Mouse (Mus musculus): ENCODE measurements around the gene Kcnk18. TPM values are rescaled to one million over a fixed set of nuclear protein-coding genes. Genes with fewer than 3 reads are reported as not detected.

Kcnk18 gene
- total RNA-seq (2014; fragmentation: Nextera tagmentation): not detected in 2 replicates
- not detected in 2 replicates for total RNA-seq (2017)

GRCm38 (mm10) chr19:59218991-59219390 lies at the start of gene Kcnk18:
Gene Kcnk18 (plus strand): TSS chr19:59219214.
- no peak for ATAC-seq (replicated peaks; ENCODE audit: low FRiP score, low TSS enrichment, poor library complexity, severe bottlenecking)

DNA sequence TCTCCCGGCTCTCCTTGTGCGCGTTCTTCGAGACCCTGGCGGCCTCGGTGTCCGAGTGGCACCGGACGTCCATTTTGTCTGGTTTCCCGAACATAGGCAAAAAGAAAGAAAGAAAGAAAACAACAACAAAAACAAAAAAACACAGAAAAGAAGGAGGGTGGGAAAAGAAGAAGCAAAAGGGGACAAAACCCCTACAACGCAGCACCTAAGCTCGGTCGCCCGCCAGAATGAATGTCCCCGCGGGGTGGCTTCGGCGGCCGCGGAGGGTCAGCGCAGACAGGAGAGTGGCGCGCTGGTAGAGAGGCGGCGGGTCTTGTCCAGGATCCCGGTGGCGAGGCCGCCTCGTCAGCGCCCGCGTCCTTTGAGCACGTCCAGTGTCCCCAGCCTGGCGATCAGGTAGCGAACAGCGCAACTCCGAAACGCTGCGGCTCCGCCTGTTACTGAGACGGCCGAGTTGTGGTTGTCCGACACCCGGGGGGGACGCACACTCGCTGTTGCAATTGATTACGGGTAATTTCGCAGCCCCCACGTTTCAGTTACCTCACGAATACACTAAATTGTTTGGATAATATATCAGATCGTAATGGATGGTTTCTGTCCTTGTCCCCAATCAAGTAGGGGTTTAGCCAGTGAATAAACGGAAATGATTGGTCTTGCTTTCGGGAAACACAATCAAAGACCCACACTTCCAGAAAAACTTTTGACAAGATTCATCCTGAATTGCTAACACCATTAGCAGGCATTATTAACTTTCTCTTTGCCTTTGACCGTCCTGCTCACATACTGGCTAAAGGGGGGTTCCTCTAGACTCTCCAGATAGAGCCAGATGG lies 48.9 kb upstream of the Kcnk18 start, which contains the start of gene Vax1:
Gene Vax1 (minus strand): TSS at position 121 of the 830 bp plus-strand sequence.
- ATAC-seq (replicated peaks; ENCODE audit: low FRiP score, low TSS enrichment, poor library complexity, severe bottlenecking): no peak

- ATAC-seq (replicated peaks; ENCODE audit: low FRiP score, low TSS enrichment, poor library complexity, severe bottlenecking): no peak
Measured at GRCm38 (mm10) chr19:59170766-59171095, 48.3 kb upstream of the Kcnk18 start.

- ATAC-seq (replicated peaks; ENCODE audit: low FRiP score, low TSS enrichment, poor library complexity, severe bottlenecking): no peak
Measured at GRCm38 (mm10) chr19:59171151-59171870, 47.7 kb upstream of the Kcnk18 start.

GRCm38 (mm10) chr19:59171871-59172245 lies 47.2 kb upstream of the Kcnk18 start:
- no peak for ATAC-seq (replicated peaks; ENCODE audit: low FRiP score, low TSS enrichment, poor library complexity, severe bottlenecking)

DNA sequence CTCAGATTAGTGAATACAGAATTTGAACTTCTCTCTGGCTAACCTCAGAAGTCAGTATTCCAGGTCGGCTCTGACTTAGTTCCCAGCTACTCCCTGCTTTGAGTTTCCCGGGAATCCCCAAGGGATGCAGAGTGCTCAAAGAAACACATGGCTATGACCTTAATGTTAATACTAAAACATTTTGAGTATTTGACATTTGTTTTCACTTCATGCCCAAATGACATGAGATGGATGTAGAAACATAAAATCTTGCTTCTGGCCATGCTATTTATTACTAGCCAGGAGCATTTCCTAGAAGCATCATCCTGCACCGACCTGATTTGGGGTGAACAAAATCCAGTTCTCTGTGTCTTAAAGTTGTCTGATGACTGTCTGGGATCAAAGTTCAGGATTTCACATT lies 46.2 kb upstream of the Kcnk18 start:
- no peak for ATAC-seq (replicated peaks; ENCODE audit: low FRiP score, low TSS enrichment, poor library complexity, severe bottlenecking)

- no peak for ATAC-seq (replicated peaks; ENCODE audit: low FRiP score, low TSS enrichment, poor library complexity, severe bottlenecking)
Measured at GRCm38 (mm10) chr19:59173341-59174015, 45.5 kb upstream of the Kcnk18 start.

- no peak for ATAC-seq (replicated peaks; ENCODE audit: low FRiP score, low TSS enrichment, poor library complexity, severe bottlenecking)
Measured at GRCm38 (mm10) chr19:59184000-59184399, 35.0 kb upstream of the Kcnk18 start.

GRCm38 (mm10) chr19:59188981-59189380 lies 30.0 kb upstream of the Kcnk18 start:
- no peak for ATAC-seq (replicated peaks; ENCODE audit: low FRiP score, low TSS enrichment, poor library complexity, severe bottlenecking)

DNA sequence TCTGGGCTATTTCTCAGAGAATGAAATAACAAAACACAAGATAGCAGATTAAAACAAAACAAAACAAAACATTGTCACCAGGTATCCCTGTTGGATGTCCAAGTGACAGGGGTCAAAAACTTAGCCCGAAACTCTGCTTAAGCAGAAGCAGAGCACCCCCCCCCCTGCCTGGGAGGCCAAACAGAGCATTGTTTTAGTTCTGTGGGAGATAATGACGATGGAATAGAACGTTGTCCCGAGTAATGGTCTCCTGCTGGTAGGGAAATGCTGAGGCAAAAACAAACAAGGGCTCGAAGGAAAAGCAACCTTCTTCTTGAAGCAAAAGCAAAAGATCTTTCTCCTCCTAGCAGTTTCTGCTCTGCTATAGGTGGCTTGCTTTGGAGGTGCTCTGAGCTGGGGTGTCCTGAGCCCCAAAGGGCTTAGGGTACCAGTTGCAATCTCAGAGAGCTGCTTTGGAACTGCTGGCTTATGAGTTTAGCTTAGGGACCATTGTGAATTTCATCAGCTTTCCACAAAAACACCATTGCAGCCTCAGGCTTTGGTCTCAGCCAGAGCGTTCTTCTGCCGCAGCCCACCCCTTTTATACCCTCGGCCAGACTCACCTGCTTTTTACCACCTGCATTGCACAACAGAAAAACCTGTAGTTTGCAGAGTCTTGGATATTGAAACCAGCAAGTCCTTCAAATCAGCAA lies 28.4 kb upstream of the Kcnk18 start:
- ATAC-seq (replicated peaks; ENCODE audit: low FRiP score, low TSS enrichment, poor library complexity, severe bottlenecking): no peak

- ATAC-seq (replicated peaks; ENCODE audit: low FRiP score, low TSS enrichment, poor library complexity, severe bottlenecking): no peak
Measured at GRCm38 (mm10) chr19:59191123-59191505, 27.9 kb upstream of the Kcnk18 start.

DNA sequence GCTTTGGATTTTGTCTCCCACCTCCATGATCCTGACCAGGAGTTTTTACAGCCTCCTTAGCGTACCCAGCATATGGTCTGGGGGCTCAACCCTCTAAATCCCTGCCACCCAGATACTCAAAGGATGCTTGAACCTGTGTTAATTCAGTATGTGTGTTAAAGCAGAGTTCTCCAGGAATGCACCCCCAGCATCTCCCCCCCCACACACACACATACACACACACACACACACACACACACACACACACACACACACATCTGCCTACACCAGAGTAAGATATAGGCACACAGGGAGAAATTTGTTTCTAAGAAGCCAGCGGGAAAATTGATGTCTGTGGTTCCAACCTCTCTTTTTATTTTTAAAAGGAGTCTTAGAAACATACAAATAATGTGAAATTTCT lies 26.5 kb upstream of the Kcnk18 start:
- ATAC-seq (replicated peaks; ENCODE audit: low FRiP score, low TSS enrichment, poor library complexity, severe bottlenecking): no peak

GRCm38 (mm10) chr19:59193456-59193855 lies 25.6 kb upstream of the Kcnk18 start:
- no peak for ATAC-seq (replicated peaks; ENCODE audit: low FRiP score, low TSS enrichment, poor library complexity, severe bottlenecking)

DNA sequence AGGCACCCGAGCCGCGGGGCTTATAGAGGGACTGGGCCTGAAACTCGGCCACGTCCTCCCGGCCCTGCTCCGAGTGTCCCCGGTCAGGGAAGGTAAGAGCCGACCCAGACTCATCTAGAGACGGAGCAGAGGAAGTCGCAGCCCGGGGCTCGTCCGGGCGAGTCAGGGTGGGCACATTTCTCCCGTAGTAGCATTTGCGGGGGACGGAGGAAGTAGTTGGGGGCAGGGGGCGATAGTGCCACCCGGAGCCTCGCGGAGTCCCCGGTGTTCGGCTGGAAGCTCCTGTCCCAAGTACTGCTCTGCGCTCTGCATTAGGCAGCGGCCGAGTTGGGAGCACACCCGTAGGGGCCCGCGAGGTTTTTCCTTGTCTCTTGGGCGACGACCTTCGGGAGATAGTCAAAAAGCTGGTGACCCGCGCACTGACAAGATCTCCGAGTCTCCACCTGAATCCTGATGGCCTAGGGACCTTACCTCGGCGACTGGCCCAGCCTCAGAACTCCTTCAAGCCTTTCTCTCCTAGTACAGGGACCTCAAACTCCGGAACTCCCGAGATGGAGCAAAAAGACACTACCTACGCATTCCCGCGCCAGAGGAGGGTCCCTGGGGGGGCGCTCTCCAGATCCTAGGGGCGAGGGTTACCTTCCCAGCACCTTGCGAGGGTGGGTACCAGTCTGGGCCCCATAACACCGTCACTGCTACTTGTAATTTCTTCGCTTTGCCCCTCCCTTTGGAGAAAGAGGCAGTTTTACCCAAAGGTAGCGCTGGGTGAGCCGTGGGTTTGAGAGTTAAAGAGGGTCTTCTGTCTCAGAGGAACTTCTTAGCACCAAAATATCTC lies 24.8 kb upstream of the Kcnk18 start:
- no peak for ATAC-seq (replicated peaks; ENCODE audit: low FRiP score, low TSS enrichment, poor library complexity, severe bottlenecking)

- ATAC-seq (replicated peaks; ENCODE audit: low FRiP score, low TSS enrichment, poor library complexity, severe bottlenecking): no peak
Measured at GRCm38 (mm10) chr19:59195181-59195770, 23.7 kb upstream of the Kcnk18 start.

GRCm38 (mm10) chr19:59196111-59196666 lies 22.8 kb upstream of the Kcnk18 start:
- peak; percentile 70; the same call in 1 of the 2 replicates for ATAC-seq (replicated peaks; ENCODE audit: low FRiP score, low TSS enrichment, poor library complexity, severe bottlenecking)

DNA sequence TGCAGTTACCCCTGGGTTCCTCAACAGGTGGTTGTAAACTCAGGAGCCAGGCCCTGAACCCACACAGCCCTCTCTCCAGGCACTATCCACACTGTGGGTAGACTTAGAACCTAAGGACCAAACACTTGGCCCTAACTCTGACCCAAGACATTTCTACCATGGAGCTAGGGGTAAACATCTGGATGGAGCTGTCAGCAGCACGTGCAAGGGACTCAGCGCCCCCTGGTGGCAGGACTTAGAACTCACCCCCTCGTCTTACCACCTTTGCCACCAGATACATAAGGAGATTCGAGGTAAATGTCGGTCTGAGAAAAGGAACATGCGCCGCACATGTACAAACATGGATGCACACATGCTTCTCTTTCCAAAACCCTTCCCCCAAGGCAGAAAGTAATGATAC lies 20.9 kb upstream of the Kcnk18 start:
- peak; percentile 76 for ATAC-seq (replicated peaks; ENCODE audit: low FRiP score, low TSS enrichment, poor library complexity, severe bottlenecking)

DNA sequence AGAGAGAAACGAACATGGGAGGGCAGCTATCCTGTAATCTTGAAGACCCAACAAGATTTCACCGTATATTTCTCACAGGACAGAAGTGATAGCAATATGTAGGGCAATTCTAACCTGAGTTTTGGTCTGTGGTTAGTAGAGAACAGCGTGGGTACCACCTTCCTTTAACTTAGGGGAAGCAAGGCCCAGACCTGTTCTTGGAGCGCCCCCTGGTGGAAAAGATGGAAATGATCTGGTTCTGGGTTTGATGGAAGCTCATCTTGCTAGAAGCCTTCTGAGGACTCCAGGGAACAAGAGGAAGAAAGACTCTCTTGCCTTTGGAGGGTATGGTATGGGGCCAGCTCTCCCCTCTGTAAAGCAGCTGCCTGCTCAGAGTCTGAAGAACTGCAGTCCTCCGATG lies 10.5 kb upstream of the Kcnk18 start:
- peak; percentile 75; the same call in 1 of the 2 replicates for ATAC-seq (replicated peaks; ENCODE audit: low FRiP score, low TSS enrichment, poor library complexity, severe bottlenecking)
